Mouse (Mus musculus) testis, adult 2 months (tissue): ENCODE data around the gene Vwa7.

ENCODE experiments used
- CTCF ChIP-seq: fragments of 200-500 bp; IDR thresholded peaks from 2 replicates; pipeline ENCODE4 v1.5.1; 2012; ENCODE audit warnings: low read depth, mild to moderate bottlenecking, inconsistent platforms, low read length, moderate library complexity; ENCODE audit not compliant: control insufficient read depth, insufficient read depth, insufficient replicate concordance
- POLR2A ChIP-seq: fragments of 200-500 bp; IDR thresholded peaks from 2 replicates; pipeline ENCODE4 v1.6.1; 2012; ENCODE audit warnings: low read depth, mild to moderate bottlenecking, inconsistent platforms, low read length, moderate library complexity; ENCODE audit not compliant: control insufficient read depth

- TF ChIP-seq POLR2A: no peak
- no peak for TF ChIP-seq CTCF
Measured at GRCm38 (mm10) chr17:35022541-35023060, 6.2 kb downstream of the Vwa7 start.
